Mouse (Mus musculus) lung, embryonic 16.5 days (tissue): ENCODE results near the gene Micu1. TPM values are rescaled to one million over a fixed set of nuclear protein-coding genes. Genes with fewer than 3 reads are reported as not detected.
A peak's percentile ranks its signal among the peaks of the same experiment; 100 is the strongest.

Source experiments
- ATAC-seq: fragments of 200-750 bp; cut with Nextera tagmentation; 2 replicates; pipeline ENCODE4 v1.8.0; 2017; ENCODE audit warnings: low read depth, mild to moderate bottlenecking, moderate library complexity
- H3K27ac ChIP-seq: fragments of 300-500 bp; sonication (generic); 2 replicates; pipeline ENCODE4 v1.5.1; 2014; ENCODE audit warnings: mild to moderate bottlenecking, control low read depth, low read length
- H3K27me3 ChIP-seq: fragments of 300-500 bp; sonication (generic); 2 replicates; pipeline ENCODE4 v1.6.1; 2014; ENCODE audit warnings: low read depth, low read length, mixed read lengths; ENCODE audit not compliant: control insufficient read depth, insufficient read depth
- H3K36me3 ChIP-seq: fragments of 300-500 bp; sonication (generic); 2 replicates; pipeline ENCODE4 v1.6.1; 2014; ENCODE audit warnings: low read length; ENCODE audit not compliant: control insufficient read depth, insufficient read depth
- H3K4me1 ChIP-seq: fragments of 300-500 bp; sonication (generic); replicated peaks from 2 replicates; pipeline ENCODE4 v1.6.1; 2014; ENCODE audit warnings: low read length, mixed read lengths; ENCODE audit not compliant: control insufficient read depth, insufficient read depth
- H3K4me2 ChIP-seq: fragments of 300-500 bp; sonication (generic); 2 replicates; pipeline ENCODE4 v1.6.1; 2014; ENCODE audit warnings: low read depth, low read length, control low read depth
- H3K4me3 ChIP-seq: fragments of 300-500 bp; sonication (generic); 2 replicates; pipeline ENCODE4 v1.5.1; 2014; ENCODE audit warnings: mild to moderate bottlenecking, low read length, control low read depth
- H3K9ac ChIP-seq: fragments of 300-500 bp; sonication (generic); 2 replicates; pipeline ENCODE4 v1.6.1; 2014; ENCODE audit warnings: low read length, control low read depth
- H3K9me3 ChIP-seq: fragments of 300-500 bp; sonication (generic); 2 replicates; pipeline ENCODE4 v1.6.1; 2016; ENCODE audit warnings: low read length; ENCODE audit not compliant: control insufficient read depth
- WGBS: fragments of 180-500 bp; shearing (Covaris S2); extraction: QIAGEN DNeasy Blood & Tissue Kit; methylation state at CpG from one replicate; pipeline ENCODE4 v1.1.7; 2014; 5-methylcytosine and 5-hydroxymethylcytosine counted together
- polyA plus RNA-seq: library from polyadenylated mRNA; unstranded; fragments of >200 nt; fragmentation: Nextera tagmentation; extraction: Ambion mirVana; gene quantifications from 2 replicates; pipeline ENCODE4 v1.2.1, GENCODE M21; 2015

Micu1 gene
- polyA plus RNA-seq, 1 experiment from 2014 or later, result 68.8 TPM

DNA sequence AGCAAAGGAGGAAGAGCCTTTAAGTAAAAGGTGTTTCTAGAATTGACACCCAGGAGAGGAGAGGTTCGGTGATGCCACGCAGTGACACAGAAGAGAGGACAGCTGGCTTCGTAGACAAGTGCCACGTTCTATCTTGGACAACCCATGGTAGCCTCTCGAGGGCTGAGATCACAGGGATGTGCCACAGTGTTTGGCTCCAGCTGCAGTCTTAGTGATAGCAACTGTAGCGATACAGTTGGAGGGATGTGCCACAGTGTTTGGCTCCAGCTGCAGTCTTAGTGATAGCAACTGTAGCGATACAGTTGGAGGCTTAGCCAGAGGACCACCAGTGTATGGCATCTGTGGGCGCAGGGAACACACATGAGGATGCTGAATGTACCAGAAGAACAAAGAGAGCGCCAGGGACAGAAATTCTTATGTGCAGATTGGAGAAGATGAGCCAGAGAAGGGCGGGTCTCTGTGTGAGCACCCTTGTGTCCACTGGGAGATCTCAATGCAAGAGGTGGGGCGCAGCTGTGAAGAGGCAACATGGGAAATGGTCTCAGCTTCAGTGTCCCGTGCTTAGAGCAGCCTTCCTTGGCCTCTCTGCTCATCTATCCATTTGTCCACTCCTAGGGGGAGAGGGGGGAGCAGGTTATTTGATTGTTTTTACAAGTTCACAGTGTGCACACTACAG is 98.7 kb downstream of the Micu1 start:
- Histone ChIP-seq H3K9me3 (no peaks in the 10 kb centered on the region), H3K4me1 (peaks cover 6% of the 10 kb centered on the region), H3K27ac (no peak overlapping the region), H3K27me3 (no peaks in the 10 kb centered on the region), H3K36me3 (no peaks in the 10 kb centered on the region), H3K9ac (no peak overlapping the region), H3K4me2 (no peak overlapping the region), H3K4me3 (no peak overlapping the region)
- no peak for ATAC-seq
- 82% methylated on average over 12 of the region's 12 CpGs for WGBS

DNA sequence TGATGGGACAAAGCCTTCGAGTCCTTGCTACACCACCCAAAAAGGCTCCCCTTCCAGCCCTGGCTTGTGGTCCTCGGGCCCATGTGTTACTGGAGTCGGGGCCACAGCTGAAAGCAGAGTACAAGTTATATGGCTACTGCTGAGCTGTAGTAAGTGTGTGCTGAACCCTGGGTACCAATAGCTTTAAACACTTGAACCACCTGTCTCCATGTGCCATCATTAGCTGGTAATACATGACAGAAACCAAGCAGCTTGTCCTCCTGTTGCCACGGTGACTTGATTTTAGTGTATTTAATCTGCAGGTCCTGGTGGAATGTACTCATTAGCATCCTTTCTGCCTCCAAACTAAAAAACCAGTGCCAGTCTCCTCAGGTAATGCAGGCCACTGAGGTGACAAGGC is 106.4 kb downstream of the Micu1 start:
- ATAC-seq, result no peak
- Histone ChIP-seq H3K27ac (no peak overlapping the region), H3K9me3 (no peaks in the 10 kb centered on the region), H3K27me3 (no peaks in the 10 kb centered on the region), H3K9ac (no peak overlapping the region), H3K4me3 (no peak overlapping the region), H3K4me2 (no peak overlapping the region), H3K36me3 (no peaks in the 10 kb centered on the region), H3K4me1 (no peaks in the 10 kb centered on the region)
- WGBS, result 86% methylated on average over 4 of the region's 4 CpGs

DNA sequence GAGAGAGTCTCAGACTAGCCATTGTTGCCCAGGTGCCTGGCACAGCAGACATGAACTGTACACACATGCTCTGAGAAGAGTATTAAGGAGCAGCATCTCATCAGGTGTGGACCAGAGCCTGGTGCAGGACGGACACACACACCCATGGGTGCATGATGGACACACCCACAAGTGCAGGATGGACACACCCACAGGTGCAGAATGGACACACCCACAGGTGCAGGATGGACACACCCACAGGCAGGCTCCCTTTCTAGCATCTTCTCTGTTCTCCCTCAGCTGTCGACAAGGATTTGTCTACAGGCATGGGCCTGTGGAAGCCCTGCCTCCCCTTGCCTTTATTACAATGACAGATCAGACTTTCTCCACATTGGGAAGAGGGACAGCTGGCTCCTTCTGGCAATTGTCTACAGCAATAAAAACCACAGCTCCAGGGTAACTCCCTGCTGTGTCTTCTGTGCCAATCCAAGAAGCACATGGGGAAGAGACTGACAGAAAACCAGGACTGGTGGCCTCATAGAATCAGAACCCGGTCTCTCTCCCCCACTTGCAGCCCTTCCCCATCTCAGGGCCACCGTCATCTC is 107.8 kb downstream of the Micu1 start:
- Histone ChIP-seq H3K27me3 (no peaks in the 10 kb centered on the region), H3K9ac (no peak overlapping the region), H3K4me2 (no peak overlapping the region), H3K4me3 (no peak overlapping the region), H3K4me1 (no peaks in the 10 kb centered on the region), H3K36me3 (no peaks in the 10 kb centered on the region), H3K9me3 (no peaks in the 10 kb centered on the region), H3K27ac (no peak overlapping the region)
- no peak for ATAC-seq
- WGBS, result 64% methylated on average over 4 of the region's 4 CpGs

DNA sequence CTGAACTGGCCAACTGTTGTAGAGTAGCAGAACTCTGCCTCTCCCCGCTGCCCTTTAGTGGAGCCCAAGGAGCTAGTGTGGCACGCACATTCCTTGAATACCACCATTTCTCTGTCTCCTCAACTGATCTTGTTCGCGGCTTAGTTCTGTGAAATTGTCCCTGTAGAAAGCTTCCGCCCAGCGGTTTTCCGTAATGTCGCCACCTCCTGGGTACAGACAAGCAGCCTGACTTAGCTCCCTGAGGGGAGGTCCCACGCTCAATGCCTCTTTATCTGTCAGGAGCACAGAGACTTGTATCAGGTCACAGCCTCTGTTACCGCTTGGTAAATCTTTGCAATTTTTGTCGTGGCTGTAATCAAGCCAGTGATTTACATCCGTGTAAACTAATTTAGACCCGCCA is 110.7 kb downstream of the Micu1 start:
- no peak overlapping the region for H3K4me2 ChIP-seq
- no peak overlapping the region for H3K4me3 ChIP-seq
- H3K27me3 ChIP-seq, result no peaks in the 10 kb centered on the region
- ATAC-seq, result peak; percentile 63; the same call in 1 of the 2 replicates
- H3K36me3 ChIP-seq, result no peaks in the 10 kb centered on the region
- no peak overlapping the region for H3K27ac ChIP-seq
- H3K4me1 ChIP-seq, result no peaks in the 10 kb centered on the region
- H3K9me3 ChIP-seq, result no peaks in the 10 kb centered on the region
- no peak overlapping the region for H3K9ac ChIP-seq
- 35% methylated on average over 13 of the region's 13 CpGs for WGBS

DNA sequence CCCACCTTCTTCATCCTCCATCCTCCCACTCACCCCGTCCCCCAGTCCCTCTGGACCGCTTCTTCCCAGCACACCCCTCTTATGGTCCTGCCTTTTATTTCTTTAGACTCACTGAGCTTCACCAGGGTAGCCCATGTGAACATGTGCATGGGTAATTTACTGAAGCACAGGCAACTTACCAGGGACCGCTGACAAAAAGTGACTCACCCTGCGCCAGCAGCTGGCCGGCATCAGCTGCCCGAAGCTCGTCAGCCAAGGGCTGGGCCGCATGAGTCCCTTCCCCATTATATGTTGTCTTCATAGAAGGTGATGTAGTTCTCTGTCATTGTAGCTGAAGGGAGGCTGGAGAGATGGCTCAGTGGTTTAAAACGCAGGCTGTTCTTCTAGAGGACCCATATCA is 111.5 kb downstream of the Micu1 start:
- H3K27me3 ChIP-seq, result no peaks in the 10 kb centered on the region
- WGBS, result 89% methylated on average over 9 of the region's 9 CpGs
- H3K4me2 ChIP-seq, result no peak overlapping the region
- H3K9ac ChIP-seq, result no peak overlapping the region
- no peaks in the 10 kb centered on the region for H3K4me1 ChIP-seq
- no peak for ATAC-seq
- no peak overlapping the region for H3K27ac ChIP-seq
- no peaks in the 10 kb centered on the region for H3K9me3 ChIP-seq
- no peak overlapping the region for H3K4me3 ChIP-seq
- no peaks in the 10 kb centered on the region for H3K36me3 ChIP-seq

DNA sequence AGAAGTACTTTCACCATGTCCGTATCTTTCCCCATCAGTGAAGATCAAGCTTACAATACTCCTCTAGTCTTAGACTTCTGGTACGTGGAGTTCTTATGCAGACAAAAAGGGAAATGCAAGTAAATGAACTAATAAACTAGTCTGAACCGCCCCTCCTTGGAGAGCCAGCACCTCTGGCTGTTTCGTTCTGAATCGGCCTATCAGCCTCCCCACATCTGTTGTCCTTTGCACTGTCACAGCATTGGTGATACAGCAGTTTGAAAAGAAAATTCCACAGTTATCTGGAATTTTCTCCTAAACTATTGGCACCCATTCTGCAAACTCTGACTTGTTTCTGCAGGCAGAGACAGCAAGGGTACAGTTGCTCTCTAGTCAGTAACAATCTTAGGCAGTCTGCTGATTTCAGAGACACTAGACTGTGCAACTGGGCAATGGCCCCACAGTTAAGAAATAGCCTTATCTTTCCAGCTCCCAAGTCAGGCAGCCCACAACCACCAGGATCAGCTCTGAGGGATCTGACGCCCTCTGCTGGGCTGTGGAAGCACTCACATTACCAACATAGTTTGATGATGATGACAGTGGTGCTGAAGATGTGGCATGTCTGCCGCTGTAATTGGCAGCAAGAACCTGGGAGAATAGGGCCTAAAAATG is 112.4 kb downstream of the Micu1 start:
- Histone ChIP-seq H3K36me3 (no peaks in the 10 kb centered on the region), H3K9me3 (no peaks in the 10 kb centered on the region), H3K4me2 (no peak overlapping the region), H3K4me1 (no peaks in the 10 kb centered on the region), H3K27ac (no peak overlapping the region), H3K27me3 (no peaks in the 10 kb centered on the region), H3K9ac (no peak overlapping the region), H3K4me3 (no peak overlapping the region)
- 0 out of 2 replicates have a peak, but pooled peaks have one; percentile 64 for ATAC-seq
- 68% methylated on average over 7 of the region's 7 CpGs for WGBS

DNA sequence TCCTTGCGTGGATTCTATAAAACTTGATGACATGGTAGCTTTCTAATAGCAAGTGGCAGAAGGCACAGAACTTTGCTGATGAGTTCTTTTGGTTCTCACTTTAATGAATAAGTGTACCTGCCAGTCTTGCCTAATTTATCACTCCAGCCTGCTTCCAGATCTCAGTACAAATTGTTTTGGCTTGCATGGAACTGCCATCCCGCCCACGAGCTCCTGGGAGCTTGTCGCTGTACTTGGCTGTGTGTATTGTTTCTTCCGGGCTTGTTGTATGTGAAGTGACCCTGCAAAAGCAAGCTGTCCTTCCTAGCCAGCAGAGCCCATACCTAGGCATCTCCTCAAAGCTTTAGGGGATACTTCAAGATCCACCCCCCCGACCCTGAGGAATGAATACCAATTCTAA is 114.3 kb downstream of the Micu1 start:
- Histone ChIP-seq H3K36me3 (no peaks in the 10 kb centered on the region), H3K9ac (no peak overlapping the region), H3K9me3 (no peaks in the 10 kb centered on the region), H3K27me3 (no peaks in the 10 kb centered on the region), H3K4me1 (no peaks in the 10 kb centered on the region), H3K27ac (no peak overlapping the region), H3K4me3 (no peak overlapping the region), H3K4me2 (no peak overlapping the region)
- no peak for ATAC-seq
- 88% methylated on average over 6 of the region's 6 CpGs for WGBS

DNA sequence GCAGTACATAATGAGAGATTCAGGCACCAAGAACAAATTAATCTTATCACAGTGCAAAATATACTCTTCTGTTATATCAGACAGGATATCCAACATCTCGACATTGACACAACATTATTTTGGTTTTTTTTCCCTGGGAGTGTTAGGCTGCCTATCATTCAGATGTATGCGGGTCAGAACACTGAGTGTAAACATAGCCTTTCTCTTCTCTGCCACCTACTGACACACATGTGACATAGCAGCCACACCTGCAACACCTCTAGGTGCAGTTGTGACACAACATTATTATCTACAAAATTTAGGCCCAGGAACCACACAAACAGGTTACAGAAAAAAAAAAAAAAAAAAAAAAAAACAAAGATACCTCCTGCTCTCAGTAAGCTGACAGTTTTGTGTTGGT is 115.3 kb downstream of the Micu1 start:
- Histone ChIP-seq H3K27me3 (no peaks in the 10 kb centered on the region), H3K4me1 (no peaks in the 10 kb centered on the region), H3K36me3 (no peaks in the 10 kb centered on the region), H3K4me3 (no peak overlapping the region), H3K27ac (no peak overlapping the region), H3K9me3 (no peaks in the 10 kb centered on the region), H3K9ac (no peak overlapping the region), H3K4me2 (no peak overlapping the region)
- whole genome bisulfite sequencing, result 29% methylated on average over 2 of the region's 2 CpGs
- ATAC-seq, result no peak

DNA sequence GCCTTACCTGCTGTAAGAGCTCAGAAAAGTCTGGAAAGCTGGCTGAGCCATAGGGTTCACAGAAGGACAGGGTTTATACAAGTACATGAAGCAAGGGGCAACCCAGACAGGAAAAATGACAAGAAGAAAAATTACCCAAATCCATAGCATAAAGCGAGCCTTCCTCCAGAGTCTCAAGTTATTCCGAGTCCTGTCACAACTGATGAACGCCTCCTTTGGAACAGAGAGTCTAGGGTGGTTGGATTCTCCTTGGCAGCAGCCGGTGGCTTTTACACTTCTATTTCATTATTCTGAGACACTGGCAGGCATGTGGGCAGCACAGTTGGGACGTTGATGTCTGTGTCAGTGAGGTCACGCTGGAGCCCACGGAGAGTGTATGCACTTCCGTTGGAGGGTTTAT is 115.7 kb downstream of the Micu1 start:
- 73% methylated on average over 8 of the region's 8 CpGs for WGBS
- no peak overlapping the region for H3K27ac ChIP-seq
- no peak overlapping the region for H3K4me3 ChIP-seq
- H3K4me1 ChIP-seq, result no peaks in the 10 kb centered on the region
- no peaks in the 10 kb centered on the region for H3K27me3 ChIP-seq
- no peaks in the 10 kb centered on the region for H3K36me3 ChIP-seq
- ATAC-seq, result no peak
- H3K4me2 ChIP-seq, result no peak overlapping the region
- no peak overlapping the region for H3K9ac ChIP-seq
- no peaks in the 10 kb centered on the region for H3K9me3 ChIP-seq
